14 mouse cellular contexts compared by ENCODE assay signal in genomic region chr8:108811694-108812093, GRCm38 (mm10).
DNase-seq lines count a peak whose midpoint lies in the region; ATAC-seq lines count a peak whose summit lies in the region.
"Had no signal": no experiment of that assay in that cellular context is flagged by ENCODE, and none has a peak within 500 bp of the region (broad histone marks: within the 10 kb centered on the region; RNA-seq: fewer than 3 reads in every experiment).

No protein-coding gene starts in this region.

- H3K4me2 ChIP-seq in hindbrain, embryonic 16.5 days (ENCODE audit: low read length), result no peak overlapping the region
- H3K4me2 ChIP-seq in intestine, embryonic 16.5 days (ENCODE audit: low read depth, low read length), result no peak overlapping the region
- H3K4me2 ChIP-seq: forebrain, embryonic 15.5 days; heart, embryonic 13.5 days had no signal

- H3K4me1 ChIP-seq in hindbrain, embryonic 10.5 days (replicated peaks), result peaks cover 37% of the 10 kb centered on the region
- H3K4me1 ChIP-seq in hindbrain, embryonic 16.5 days (ENCODE audit: control insufficient read depth, insufficient read depth, low read depth, low read length), result peaks cover 10% of the 10 kb centered on the region
- peaks cover 29% of the 10 kb centered on the region for H3K4me1 ChIP-seq in intestine, embryonic 16.5 days (ENCODE audit: control insufficient read depth, insufficient read depth, low read length)

- no peaks in the 10 kb centered on the region for H3K27me3 ChIP-seq in hindbrain, embryonic 10.5 days (ENCODE audit: insufficient read depth, poor library complexity, severe bottlenecking)
- H3K27me3 ChIP-seq in hindbrain, embryonic 16.5 days (replicated peaks; ENCODE audit: control insufficient read depth, insufficient read depth, low read length), result 0 out of 2 replicates have a peak, but pooled peaks cover 3% of the 10 kb centered on the region
- no peaks in the 10 kb centered on the region for H3K27me3 ChIP-seq in intestine, embryonic 16.5 days (replicated peaks; ENCODE audit: control insufficient read depth, insufficient read depth, low read length)
- H3K27me3 ChIP-seq: forebrain, embryonic 15.5 days; heart, embryonic 13.5 days had no signal

- no peak for DNase-seq in hindbrain, embryonic 10.5 days (ENCODE audit: low spot score)
- DNase-seq in urinary bladder, postnatal 25 days (ENCODE audit: low spot score), result peak; percentile 22
- DNase-seq in urinary bladder, adult 2 months (ENCODE audit: low spot score), result no peak
- DNase-seq in left cerebral cortex, adult 11 months (ENCODE audit: low spot score), result no peak
- DNase-seq: lung, postnatal 14 days; thymus, adult 18-20 months had no signal

- 85% methylated on average over 10 of the region's 10 CpGs for WGBS in hindbrain, embryonic 10.5 days
- 62% methylated on average over 10 of the region's 10 CpGs for WGBS in hindbrain, embryonic 16.5 days
- 61% methylated on average over 10 of the region's 10 CpGs for WGBS in intestine, embryonic 16.5 days

- no peak for ATAC-seq in hindbrain, embryonic 16.5 days
- ATAC-seq in intestine, embryonic 16.5 days, result peak; percentile 12; the same call in 1 of the 2 replicates
- no peak for ATAC-seq in monocyte, adult 5-6 weeks (replicated peaks; ENCODE audit: insufficient number of reproducible peaks, low FRiP score, low TSS enrichment, poor library complexity, severe bottlenecking)
- ATAC-seq: forebrain, embryonic 15.5 days; inflammation-experienced regulatory T-cells, adult 6 months; midbrain, embryonic 16.5 days had no signal

- H3K4me3 ChIP-seq in hindbrain, embryonic 10.5 days, result no peak overlapping the region
- H3K4me3 ChIP-seq in hindbrain, embryonic 16.5 days (ENCODE audit: low read length), result no peak overlapping the region
- no peak overlapping the region for H3K4me3 ChIP-seq in intestine, embryonic 16.5 days (ENCODE audit: low read length)
- H3K4me3 ChIP-seq: forebrain, embryonic 15.5 days; heart, embryonic 13.5 days; layer of hippocampus, adult 2 months had no signal

- no peak overlapping the region for H3K9ac ChIP-seq in hindbrain, embryonic 16.5 days (ENCODE audit: low read depth, low read length)
- H3K9ac ChIP-seq in intestine, embryonic 16.5 days (ENCODE audit: low read depth, low read length), result 0 out of 2 replicates have a peak overlapping the region, but pooled peaks have one; percentile 5
- H3K9ac ChIP-seq: forebrain, embryonic 15.5 days; heart, embryonic 13.5 days had no signal

- no peaks in the 10 kb centered on the region for H3K9me3 ChIP-seq in hindbrain, embryonic 10.5 days
- H3K9me3 ChIP-seq in hindbrain, embryonic 16.5 days (ENCODE audit: control insufficient read depth, low read length), result no peaks in the 10 kb centered on the region
- H3K9me3 ChIP-seq in intestine, embryonic 16.5 days (ENCODE audit: control insufficient read depth, low read length), result no peaks in the 10 kb centered on the region
- H3K9me3 ChIP-seq: forebrain, embryonic 15.5 days; heart, embryonic 13.5 days had no signal

- H3K27ac ChIP-seq in hindbrain, embryonic 10.5 days, result peak overlapping the region; percentile 12; the same call in 1 of the 2 replicates
- no peak overlapping the region for H3K27ac ChIP-seq in hindbrain, embryonic 16.5 days (ENCODE audit: low read depth, low read length)
- H3K27ac ChIP-seq in intestine, embryonic 16.5 days (ENCODE audit: low read length), result peak overlapping the region; percentile 29; the same call in 1 of the 2 replicates
- H3K27ac ChIP-seq: forebrain, embryonic 15.5 days; heart, embryonic 13.5 days; layer of hippocampus, adult 2 months had no signal

- H3K36me3 ChIP-seq in hindbrain, embryonic 10.5 days, result peaks cover 43% of the 10 kb centered on the region
- no peaks in the 10 kb centered on the region for H3K36me3 ChIP-seq in hindbrain, embryonic 16.5 days (ENCODE audit: control insufficient read depth, insufficient read depth, low read length)
- no peaks in the 10 kb centered on the region for H3K36me3 ChIP-seq in intestine, embryonic 16.5 days (ENCODE audit: control insufficient read depth, insufficient read depth, low read length)
- H3K36me3 ChIP-seq: forebrain, embryonic 15.5 days had no signal
